Mouse (Mus musculus) cortical plate, adult 2 months (tissue): ENCODE results near the gene Fam49a.

Experiments
- CTCF ChIP-seq: fragments of 200-500 bp; IDR thresholded peaks from 2 replicates; pipeline ENCODE4 v1.5.1; 2011; ENCODE audit warnings: mild to moderate bottlenecking, control low read depth, low read length; ENCODE audit not compliant: insufficient read depth; ENCODE audit errors: extremely low read depth
- POLR2A ChIP-seq: fragments of 200-500 bp; IDR thresholded peaks from 2 replicates; pipeline ENCODE4 v1.6.1; 2011; ENCODE audit warnings: mild to moderate bottlenecking, low read length, control low read depth; ENCODE audit not compliant: insufficient read depth; ENCODE audit errors: extremely low read depth

GRCm38 (mm10) chr12:12289636-12290035 is 27.7 kb downstream of the Fam49a start:
- TF ChIP-seq POLR2A (no peak), CTCF (no peak)
